Mouse (Mus musculus): ENCODE measurements around the gene Ddr1. TPM values are rescaled to one million over a fixed set of nuclear protein-coding genes. Genes with fewer than 3 reads are reported as not detected.

Gene Ddr1
- 10 to 100 TPM; 13.6 to 77.1 TPM for polyA plus RNA-seq (2012; fragmentation: generic; extraction: Trizol)

DNA sequence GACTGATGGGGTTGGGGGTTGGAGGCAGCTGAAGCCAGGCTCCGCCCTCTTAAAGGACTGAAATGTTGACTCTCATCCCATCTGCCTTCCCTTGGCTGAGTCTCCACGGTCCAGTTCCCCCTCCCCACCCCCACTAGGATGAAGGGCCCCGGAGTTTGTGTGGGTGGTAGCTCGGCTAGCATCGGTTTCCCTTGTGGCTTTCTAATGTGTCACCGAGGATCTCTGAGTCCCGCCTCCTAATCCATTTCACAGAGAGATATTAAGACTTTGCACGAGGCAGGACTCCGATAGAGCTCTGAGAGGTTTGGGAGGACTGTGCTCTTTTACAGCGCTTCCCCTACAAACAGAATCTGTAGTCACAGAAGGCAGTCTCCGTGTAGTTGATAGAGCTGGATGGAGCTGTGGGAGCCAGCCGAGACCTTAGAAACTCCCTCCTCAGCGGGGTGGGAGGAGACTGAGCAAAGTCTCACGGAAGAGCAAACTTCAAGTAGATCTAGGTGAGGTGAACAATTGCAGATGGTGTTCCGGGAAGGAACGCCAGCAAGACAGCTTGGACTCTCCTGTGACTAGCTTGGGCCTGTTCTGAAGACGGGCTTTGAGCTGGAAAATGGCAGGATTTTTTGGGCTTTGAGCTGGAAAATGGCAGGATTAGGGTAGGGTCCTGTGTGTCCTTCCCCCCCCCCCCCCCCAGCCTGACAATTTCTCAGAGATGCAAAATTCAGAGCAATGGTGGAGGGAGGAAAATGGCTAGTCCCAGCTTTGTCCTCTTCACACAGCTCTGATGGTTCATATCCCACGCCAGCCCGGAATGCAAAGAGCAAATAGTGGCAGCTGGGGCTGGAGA lies at the start of gene Ddr1:
Gene Ddr1, minus strand, starts transcription at position 1 of the 844 bp plus-strand sequence.

GRCm38 (mm10) chr17:35673416-35674035 lies 30.9 kb downstream of the Ddr1 start, which contains the start of gene Gtf2h4:
TSS of gene Gtf2h4 (minus strand) at chr17:35673739.

DNA sequence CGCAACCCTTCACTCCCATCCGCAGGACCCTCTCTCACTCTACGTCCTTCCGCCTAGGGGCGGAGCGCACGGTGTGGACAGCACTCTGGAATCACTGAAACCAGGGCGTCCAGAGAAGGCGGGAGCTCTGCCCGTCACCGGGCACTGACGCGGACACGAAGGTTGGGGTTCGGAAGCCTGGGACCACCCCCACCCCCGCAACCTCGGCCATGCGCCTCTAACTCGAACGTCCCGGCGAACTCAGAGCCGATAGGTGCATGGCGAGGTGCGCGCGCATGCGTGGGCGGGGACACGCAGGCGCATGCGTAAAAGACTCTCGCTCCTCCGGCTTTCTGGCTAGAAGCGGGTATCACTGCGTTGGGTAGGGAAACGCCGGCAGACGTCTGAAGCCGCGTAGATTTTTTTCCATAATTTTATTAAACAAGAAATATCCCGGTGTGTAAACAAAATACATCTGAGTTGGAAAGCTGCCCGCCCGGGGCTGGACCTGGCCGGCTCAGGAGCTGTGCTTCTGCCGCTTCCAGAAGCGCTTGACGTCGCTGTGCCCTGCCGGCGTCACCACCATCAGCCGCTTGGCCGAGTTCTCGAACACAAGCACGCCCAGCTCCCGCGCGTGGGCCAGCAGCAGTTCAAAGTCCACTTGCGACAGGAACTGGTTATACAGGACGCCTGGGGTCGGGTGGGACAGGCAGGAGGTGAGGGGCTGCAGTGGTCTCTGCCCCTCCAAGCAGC lies 36.9 kb downstream of the Ddr1 start, which contains the start of gene Vars2:
Gene Vars2, minus strand, starts transcription at position 259 of the 732 bp plus-strand sequence.

DNA sequence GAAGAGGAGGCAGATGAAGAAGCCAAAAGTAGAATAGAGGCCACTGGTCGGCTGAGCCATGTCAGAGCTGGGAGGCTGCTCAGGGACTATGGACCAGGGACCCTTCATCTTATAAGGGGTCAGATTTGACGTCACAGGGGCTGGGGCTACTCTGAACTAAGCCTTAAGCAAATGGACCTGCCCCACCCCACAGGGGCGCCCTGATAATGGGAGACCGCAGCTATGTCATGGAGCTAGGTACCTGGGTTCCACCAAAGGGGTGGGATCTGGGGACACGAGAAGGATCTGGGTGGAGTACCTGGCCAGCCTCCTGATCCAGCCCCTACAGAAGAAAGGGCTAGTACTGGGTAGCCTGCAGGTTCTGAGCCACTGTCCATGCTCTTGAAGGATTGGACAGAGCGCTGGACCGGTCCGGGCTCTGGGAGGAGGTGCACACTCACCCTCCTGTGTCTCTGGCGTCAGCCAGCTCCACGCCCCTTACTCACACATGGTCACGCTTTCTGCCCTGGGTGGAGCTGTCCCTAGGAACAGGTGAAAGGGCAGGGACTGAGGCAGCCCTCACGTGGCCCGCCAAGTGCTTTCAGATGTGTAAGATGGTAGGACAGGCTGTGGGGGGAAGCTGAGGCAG lies 60.7 kb downstream of the Ddr1 start, which contains the start of gene Mucl3:
Gene Mucl3, minus strand, starts transcription at position 87 of the 628 bp plus-strand sequence.

Other genes with a start within 250 kb of the Ddr1 start
- under 1 TPM in 1 of 2 experiments, not detected in 1; 0.01 TPM for gene H2-Q10, start 234.5 kb downstream of the Ddr1 start, polyA plus RNA-seq (2012; fragmentation: generic; extraction: Trizol)
- gene Pou5f1, start 198.6 kb downstream of the Ddr1 start, polyA plus RNA-seq (2012; fragmentation: generic; extraction: Trizol), result not detected
- gene Tcf19, start 187.8 kb downstream of the Ddr1 start, polyA plus RNA-seq (2012; fragmentation: generic; extraction: Trizol), result 10 to 100 TPM; 50.1 to 69.1 TPM
- 10 to 100 TPM; 22.4 to 23.7 TPM for gene Cchcr1, start 187.5 kb downstream of the Ddr1 start, polyA plus RNA-seq (2012; fragmentation: generic; extraction: Trizol)
- under 1 TPM; 0.05 to 0.59 TPM for gene Psors1c2, start 171.4 kb downstream of the Ddr1 start, polyA plus RNA-seq (2012; fragmentation: generic; extraction: Trizol)
- 10 to 100 TPM in 1 of 2 experiments, 1 to 10 TPM in 1; 4.7 to 32.6 TPM for gene Cdsn, start 152.5 kb downstream of the Ddr1 start, polyA plus RNA-seq (2012; fragmentation: generic; extraction: Trizol)
- gene 2300002M23Rik, start 137.2 kb downstream of the Ddr1 start, polyA plus RNA-seq (2012; fragmentation: generic; extraction: Trizol), result not detected
- not detected for gene Sfta2, start 103.1 kb downstream of the Ddr1 start, polyA plus RNA-seq (2012; fragmentation: generic; extraction: Trizol)
- gene Gm9573, start 78.0 kb downstream of the Ddr1 start, polyA plus RNA-seq (2012; fragmentation: generic; extraction: Trizol), result not detected
- gene Mucl3, start 60.9 kb downstream of the Ddr1 start, polyA plus RNA-seq (2012; fragmentation: generic; extraction: Trizol), result under 1 TPM in 1 of 2 experiments, not detected in 1; 0.01 TPM
- gene Vars2, start 37.0 kb downstream of the Ddr1 start, polyA plus RNA-seq (2012; fragmentation: generic; extraction: Trizol), result 10 to 100 TPM; 10.3 to 17.1 TPM
- 10 to 100 TPM; 37.3 to 43.3 TPM for gene Gtf2h4, start 30.9 kb downstream of the Ddr1 start, polyA plus RNA-seq (2012; fragmentation: generic; extraction: Trizol)
- gene Ier3, start 117.1 kb upstream of the Ddr1 start, polyA plus RNA-seq (2012; fragmentation: generic; extraction: Trizol), result 10 to 100 TPM; 26.7 to 55.4 TPM
- gene Flot1, start 118.6 kb upstream of the Ddr1 start, polyA plus RNA-seq (2012; fragmentation: generic; extraction: Trizol), result 10 to 100 TPM; 40.2 to 78.8 TPM
- gene Tubb5, start 133.7 kb upstream of the Ddr1 start, polyA plus RNA-seq (2012; fragmentation: generic; extraction: Trizol), result 1,000 to 10,000 TPM; 1,640 to 1,875 TPM
- gene Mdc1, start 136.9 kb upstream of the Ddr1 start, polyA plus RNA-seq (2012; fragmentation: generic; extraction: Trizol), result 10 to 100 TPM in 1 of 2 experiments, 1 to 10 TPM in 1; 2.4 to 13.5 TPM
- gene Nrm, start 156.7 kb upstream of the Ddr1 start, polyA plus RNA-seq (2012; fragmentation: generic; extraction: Trizol), result 10 to 100 TPM; 24.6 to 60.0 TPM
- gene Ppp1r18, start 161.0 kb upstream of the Ddr1 start, polyA plus RNA-seq (2012; fragmentation: generic; extraction: Trizol), result 10 to 100 TPM; 72.4 to 92.4 TPM
- gene Dhx16, start 175.2 kb upstream of the Ddr1 start, polyA plus RNA-seq (2012; fragmentation: generic; extraction: Trizol), result 10 to 100 TPM; 47.9 to 54.5 TPM
- 10 to 100 TPM; 23.3 to 41.8 TPM for gene 2310061I04Rik, start 192.8 kb upstream of the Ddr1 start, polyA plus RNA-seq (2012; fragmentation: generic; extraction: Trizol)
- gene Atat1, start 205.5 kb upstream of the Ddr1 start, polyA plus RNA-seq (2012; fragmentation: generic; extraction: Trizol), result 10 to 100 TPM in 1 of 2 experiments, 1 to 10 TPM in 1; 8.0 to 45.3 TPM
- gene Mrps18b, start 211.8 kb upstream of the Ddr1 start, polyA plus RNA-seq (2012; fragmentation: generic; extraction: Trizol), result 100 to 1,000 TPM in 1 of 2 experiments, 10 to 100 TPM in 1; 55.9 to 163 TPM
- 10 to 100 TPM; 10.4 to 31.4 TPM for gene Ppp1r10, start 211.8 kb upstream of the Ddr1 start, polyA plus RNA-seq (2012; fragmentation: generic; extraction: Trizol)